Mouse (Mus musculus): Measurements from ENCODE around the gene BC051019. TPM values are rescaled to one million over a fixed set of nuclear protein-coding genes. Genes with fewer than 3 reads are reported as not detected.

Gene BC051019
- not detected in 2 replicates for polyA plus RNA-seq (2012; ENCODE audit: low replicate concordance)

DNA sequence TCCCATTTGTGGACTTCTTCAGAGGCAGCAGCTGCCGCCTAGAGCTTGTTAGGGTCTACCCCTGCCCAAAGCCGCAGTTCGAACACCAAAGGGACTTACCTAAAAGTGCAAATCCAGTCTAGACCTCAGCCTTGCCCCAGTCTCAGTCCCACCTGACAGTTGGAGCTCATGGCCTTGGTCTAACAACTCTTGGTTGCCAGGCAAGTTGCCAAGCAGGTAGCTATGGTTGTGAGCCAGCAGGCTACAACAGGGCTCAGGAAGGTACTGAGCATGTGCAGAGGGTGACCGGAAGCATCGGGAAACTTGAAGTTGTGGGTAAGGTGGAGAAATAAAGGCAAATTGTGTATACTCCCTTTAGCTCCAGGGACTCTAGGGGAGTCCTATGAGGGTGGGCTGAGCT, at the start of gene BC051019:
Gene BC051019 (minus strand): TSS at position 154 of the 400 bp plus-strand sequence.

DNA sequence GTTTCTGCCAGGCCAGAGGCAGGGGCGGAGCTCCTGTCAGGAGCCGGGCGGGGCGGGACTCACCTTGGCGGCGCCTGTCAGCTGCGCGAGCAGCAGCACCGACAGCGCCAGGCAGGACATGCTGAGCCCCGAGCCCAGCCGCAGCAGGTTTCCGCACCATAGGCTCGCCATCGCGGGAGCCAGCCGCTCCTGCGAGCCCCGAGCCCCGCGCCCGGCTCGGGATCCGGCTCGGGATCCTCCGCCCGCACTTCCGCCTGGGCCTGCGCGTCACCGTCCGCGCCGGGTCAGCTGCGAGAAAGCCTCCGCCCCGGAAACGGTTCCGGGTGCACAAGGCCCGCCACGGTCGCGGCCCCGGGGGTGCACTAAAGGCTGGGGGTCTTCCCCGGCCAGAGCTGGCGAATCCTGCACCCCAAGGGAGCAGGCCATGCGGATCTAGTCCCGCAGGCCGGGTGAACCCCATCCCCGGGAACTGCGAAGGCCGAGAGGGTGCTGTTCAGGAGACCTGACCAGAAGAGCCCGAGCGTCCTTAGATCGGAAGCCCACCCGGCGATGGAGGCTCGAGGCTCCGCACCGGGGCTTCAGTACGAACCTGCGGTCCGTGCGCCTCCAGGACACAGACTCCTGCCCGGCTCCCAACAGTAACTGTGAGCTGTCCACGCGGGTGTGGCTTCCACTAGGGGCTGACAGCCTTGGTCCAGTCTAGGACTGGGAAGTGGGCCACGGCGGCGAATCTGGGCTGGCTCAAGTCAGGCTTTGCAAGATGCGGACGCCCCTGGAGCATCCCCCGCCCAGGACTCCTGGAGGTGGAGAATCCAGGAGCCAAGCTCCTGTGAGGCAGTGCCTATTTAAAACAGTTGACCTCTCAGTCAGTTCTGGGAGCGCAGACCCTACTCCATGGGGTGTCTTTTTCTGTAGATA, 28.6 kb upstream of the BC051019 start, which contains the start of gene Tmem9b:
Gene Tmem9b (minus strand): TSS at position 868 of the 918 bp plus-strand sequence.

DNA sequence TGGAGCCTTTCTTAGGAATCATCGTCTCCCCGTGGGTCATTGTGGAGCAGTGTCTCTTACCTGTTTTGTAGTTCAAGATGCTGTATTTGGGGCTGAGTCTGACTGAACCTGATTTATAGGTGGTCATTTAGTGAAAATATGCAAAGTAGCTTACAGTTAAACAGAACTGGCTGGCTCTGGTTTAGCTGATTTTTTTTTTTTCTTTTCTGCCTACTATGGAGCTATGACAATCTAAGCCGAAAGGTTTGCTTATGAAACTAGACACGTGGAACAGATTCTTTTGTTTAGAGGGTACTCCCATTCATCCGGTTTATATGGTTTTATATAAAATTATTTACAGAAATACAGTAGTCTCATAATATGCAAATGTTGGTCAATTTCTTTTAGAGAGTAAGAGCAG, 8.0 kb upstream of the BC051019 start, which contains the start of gene Ascl3:
Gene Ascl3 (minus strand): TSS at position 101 of the 400 bp plus-strand sequence.

DNA sequence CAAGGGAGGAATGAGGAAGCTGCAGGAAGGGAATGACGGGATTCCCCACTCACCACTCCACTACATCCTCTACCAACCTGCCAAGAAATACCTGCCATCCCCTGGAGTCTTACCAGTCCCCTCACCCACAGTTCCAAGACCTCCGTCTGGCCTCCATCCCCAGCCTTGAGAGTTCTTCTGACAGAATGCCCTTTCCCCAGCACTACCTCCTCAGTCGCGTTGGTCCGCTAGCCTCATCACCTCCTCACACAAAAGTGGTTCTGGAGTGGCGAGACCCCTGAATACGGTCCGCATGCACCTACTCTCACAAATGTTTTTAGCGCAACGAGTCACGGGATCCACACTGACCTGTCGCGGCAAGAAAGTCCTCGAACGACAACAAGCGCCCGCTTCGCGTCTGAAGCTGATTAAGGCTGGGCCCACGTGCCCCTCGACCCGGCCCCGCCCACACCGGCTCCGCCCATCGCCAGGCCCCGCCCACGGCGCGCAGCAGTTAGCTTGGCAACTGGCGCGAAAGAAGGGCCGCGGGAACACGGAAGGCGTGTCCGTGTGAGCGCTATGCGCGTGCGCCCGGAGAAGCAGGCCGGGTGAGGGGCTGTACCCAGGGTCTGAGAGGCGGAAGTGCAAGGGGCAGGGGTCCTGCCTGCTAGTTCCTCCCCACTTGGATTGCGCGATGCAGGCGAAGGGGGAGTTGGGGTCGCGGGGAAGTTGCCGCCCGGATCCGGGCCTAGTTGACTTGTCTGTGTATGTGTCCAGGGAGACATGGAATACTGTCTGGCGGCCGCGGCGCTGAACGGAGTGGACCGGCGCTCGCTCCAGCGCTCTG, 20.2 kb downstream of the BC051019 start, which contains the start of the genes St5 and Akip1:
Gene St5 (minus strand): TSS at position 416 of the 826 bp plus-strand sequence.
Gene Akip1 (plus strand): TSS at position 501 of the 826 bp plus-strand sequence.

Other genes with a start within 250 kb of the BC051019 start
- 0.04 TPM in 1 of 2 replicates, not detected in the other for gene Trim66, start 215.7 kb downstream of the BC051019 start, polyA plus RNA-seq (2012; ENCODE audit: low replicate concordance)
- 5,932 and 8,045 TPM in 2 replicates for gene Rpl27a, start 204.7 kb downstream of the BC051019 start, polyA plus RNA-seq (2012; ENCODE audit: low replicate concordance)
- 3.4 and 4.4 TPM in 2 replicates for gene St5, start 20.2 kb downstream of the BC051019 start, polyA plus RNA-seq (2012; ENCODE audit: low replicate concordance)
- gene Akip1, start 20.2 kb downstream of the BC051019 start, polyA plus RNA-seq (2012; ENCODE audit: low replicate concordance), result 12.9 and 13.9 TPM in 2 replicates
- 0.37 TPM in 1 of 2 replicates, not detected in the other for gene Ascl3, start 7.9 kb upstream of the BC051019 start, polyA plus RNA-seq (2012; ENCODE audit: low replicate concordance)
- 3.1 and 11.7 TPM in 2 replicates for gene Tmem9b, start 29.0 kb upstream of the BC051019 start, polyA plus RNA-seq (2012; ENCODE audit: low replicate concordance)
- 1.0 TPM in 1 of 2 replicates, not detected in the other for gene Nrip3, start 58.2 kb upstream of the BC051019 start, polyA plus RNA-seq (2012; ENCODE audit: low replicate concordance)
- gene Scube2, start 141.8 kb upstream of the BC051019 start, polyA plus RNA-seq (2012; ENCODE audit: low replicate concordance), result not detected in 2 replicates
- 14.0 and 15.7 TPM in 2 replicates for gene Dennd5a, start 236.6 kb upstream of the BC051019 start, polyA plus RNA-seq (2012; ENCODE audit: low replicate concordance)

All from hematopoietic multipotent progenitor cell, adult 10-12 weeks (in vitro differentiated cells).